Mouse (Mus musculus) neural tube, embryonic 13.5 days (tissue): ENCODE measurements around the gene Tpcn1. TPM values are rescaled to one million over a fixed set of nuclear protein-coding genes. Genes with fewer than 3 reads are reported as not detected.

Experiments used
- polyA plus RNA-seq: library from polyadenylated mRNA; unstranded; fragments of >200 nt; fragmentation: Nextera tagmentation; extraction: Ambion mirVana; gene quantifications from 2 replicates; pipeline ENCODE4 v1.2.1, GENCODE M21; 2015

The Tpcn1 gene
- polyA plus RNA-seq, 1 experiment from 2014 or later, result 22.4 TPM

Other genes with a start within 250 kb of the Tpcn1 start
- 42.0 and 46.0 TPM in 2 replicates for gene Lhx5, start 157.0 kb downstream of the Tpcn1 start, polyA plus RNA-seq
- gene Sdsl, start 115.9 kb downstream of the Tpcn1 start, polyA plus RNA-seq, result 5.2 and 6.9 TPM in 2 replicates
- gene Sds, start 112.1 kb downstream of the Tpcn1 start, polyA plus RNA-seq, result not detected in 2 replicates
- 35.8 and 42.8 TPM in 2 replicates for gene Plbd2, start 85.0 kb downstream of the Tpcn1 start, polyA plus RNA-seq
- 3.0 and 3.6 TPM in 2 replicates for gene Slc8b1, start 77.5 kb downstream of the Tpcn1 start, polyA plus RNA-seq
- gene Iqcd, start 343 bp upstream of the Tpcn1 start, polyA plus RNA-seq, result 0.94 and 1.0 TPM in 2 replicates
- gene Rita1, start 23.9 kb upstream of the Tpcn1 start, polyA plus RNA-seq, result 19.9 and 25.1 TPM in 2 replicates
- gene Ddx54, start 24.1 kb upstream of the Tpcn1 start, polyA plus RNA-seq, result 44.6 and 45.7 TPM in 2 replicates
- gene Cfap73, start 45.6 kb upstream of the Tpcn1 start, polyA plus RNA-seq, result not detected in 2 replicates
- 0.31 TPM in 1 of 2 replicates, not detected in the other for gene Rasal1, start 60.1 kb upstream of the Tpcn1 start, polyA plus RNA-seq
- 37.3 and 39.6 TPM in 2 replicates for gene Dtx1, start 123.3 kb upstream of the Tpcn1 start, polyA plus RNA-seq
- 0.19 and 0.43 TPM in 2 replicates for gene Oas2, start 161.2 kb upstream of the Tpcn1 start, polyA plus RNA-seq
- gene Oas3, start 189.0 kb upstream of the Tpcn1 start, polyA plus RNA-seq, result 0.45 and 0.56 TPM in 2 replicates
- 0.14 TPM in 1 of 2 replicates, not detected in the other for gene Oas1e, start 206.9 kb upstream of the Tpcn1 start, polyA plus RNA-seq
- 0.45 and 0.46 TPM in 2 replicates for gene Oas1c, start 223.8 kb upstream of the Tpcn1 start, polyA plus RNA-seq